Mouse (Mus musculus): ENCODE measurements at regions not wholly inside any gene's neighbourhood (a gene's known extent, or its start where the extent isn't known, plus 50 kb on each side); places are given as distances from the start of the nearest gene placed in this dataset.

GRCm38 (mm10) chr1:133981185-133981584 is 55.9 kb upstream of the Fmod start:
- no peak for DNase-seq

- peak; percentile 63 for DNase-seq
Measured at GRCm38 (mm10) chr1:133978271-133978988, 57.2 kb upstream of the Prelp start.

DNA sequence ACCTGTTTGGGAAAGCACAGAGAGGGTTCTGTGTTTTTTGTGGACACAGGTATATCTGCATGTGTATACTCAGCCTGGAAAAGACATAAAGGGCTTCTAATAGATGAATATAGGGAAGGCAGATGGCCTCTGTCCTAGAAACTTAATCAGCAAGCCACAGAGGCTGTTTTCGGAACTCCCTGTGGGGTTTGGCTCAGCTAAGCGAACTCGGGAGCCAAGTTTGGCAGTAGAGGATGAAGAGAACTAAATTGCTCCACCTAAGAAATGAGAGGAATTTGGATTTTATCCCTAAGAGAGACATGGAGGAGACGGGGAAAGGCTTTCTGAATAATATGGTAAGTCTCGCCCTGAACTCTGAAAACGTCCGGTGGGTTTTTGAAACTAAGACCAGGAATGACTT is 56.0 kb upstream of the Prelp start:
- DNase-seq = peak; percentile 88

- DNase-seq = no peak
Measured at GRCm38 (mm10) chr1:133973801-133974200, 52.6 kb upstream of the Prelp start.

GRCm38 (mm10) chr1:133971290-133971689 is 50.1 kb upstream of the Prelp start:
- no peak for DNase-seq
